Mouse (Mus musculus) layer of hippocampus, postnatal 36 days (tissue): ENCODE data around the gene Cln3. TPM values are rescaled to one million over a fixed set of nuclear protein-coding genes. Genes with fewer than 3 reads are reported as not detected.

ENCODE experiments used
- DNase-seq, 2 experiments: peaks; one replicate each; pipeline ENCODE4 v3.0.0; 2022
- total RNA-seq, 2 experiments: library from RNA; stranded (reverse); gene quantifications; 2 replicates each; pipeline ENCODE4 v1.2.3; 2021

Gene Cln3
- 10 to 100 TPM; 28.3 to 32.9 TPM for total RNA-seq

DNA sequence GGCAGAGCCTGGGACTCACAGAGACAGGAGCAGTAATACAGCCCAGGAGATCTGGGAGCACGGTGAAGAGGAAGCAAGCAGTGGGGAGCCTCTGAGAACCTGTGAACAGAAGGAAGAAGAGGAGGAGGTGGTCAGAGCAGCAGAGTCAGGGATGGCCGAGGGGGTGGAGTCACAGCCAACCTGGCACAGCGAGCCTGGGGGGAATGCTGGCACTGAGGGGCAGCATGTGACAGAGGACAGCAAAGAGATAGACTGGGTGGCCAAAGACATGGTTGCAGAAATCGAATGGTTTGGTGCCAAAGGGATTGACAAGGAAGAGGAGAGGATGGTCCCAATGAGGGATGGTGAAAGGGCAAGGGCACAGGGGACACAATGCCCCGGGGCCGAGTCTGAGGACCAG, at the start of gene Cln3:
TSS of gene Cln3 (minus strand) at position 101 of the 400 bp plus-strand sequence.
- DNase-seq = no peak

DNA sequence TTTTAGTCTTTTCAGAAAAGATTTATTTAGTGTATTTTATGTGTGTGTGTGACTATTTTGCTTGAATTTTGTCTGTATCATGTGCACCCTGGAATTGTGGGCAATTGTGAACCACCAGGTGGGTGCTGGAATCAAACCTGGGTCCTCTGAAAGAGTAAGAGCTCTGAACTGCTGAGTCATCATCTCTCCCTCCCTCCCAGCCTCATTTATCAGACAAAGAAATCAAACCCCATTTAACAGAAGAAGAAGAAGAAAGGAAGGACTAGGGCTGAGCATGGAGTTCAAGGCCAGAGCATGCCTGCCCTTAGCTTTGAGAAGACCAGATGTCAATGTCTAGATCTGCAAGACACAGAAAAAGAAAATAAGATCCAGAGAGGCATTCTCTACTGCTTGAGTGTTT, 49.8 kb upstream of the Cln3 start:
- DNase-seq = no peak

DNA sequence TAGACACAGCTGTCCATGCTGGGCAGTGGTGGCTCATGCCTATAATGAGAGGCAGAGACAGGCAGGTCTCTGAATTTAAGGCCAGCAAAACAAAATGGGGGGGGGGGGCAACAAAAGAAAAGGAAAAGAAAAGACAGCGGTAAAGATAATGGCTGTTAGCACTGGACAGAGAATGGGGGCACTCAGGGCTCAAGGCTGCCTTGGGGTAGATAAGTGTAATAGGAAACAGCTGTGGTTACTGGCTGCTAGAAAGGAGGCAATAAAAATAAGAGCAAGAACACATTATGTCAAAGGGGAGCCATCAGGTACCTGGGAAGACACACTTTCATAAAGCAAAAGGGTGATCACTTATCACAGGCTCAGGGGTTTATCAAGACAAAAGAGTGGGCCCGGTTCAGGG, 46.9 kb upstream of the Cln3 start:
- no peak for DNase-seq

DNA sequence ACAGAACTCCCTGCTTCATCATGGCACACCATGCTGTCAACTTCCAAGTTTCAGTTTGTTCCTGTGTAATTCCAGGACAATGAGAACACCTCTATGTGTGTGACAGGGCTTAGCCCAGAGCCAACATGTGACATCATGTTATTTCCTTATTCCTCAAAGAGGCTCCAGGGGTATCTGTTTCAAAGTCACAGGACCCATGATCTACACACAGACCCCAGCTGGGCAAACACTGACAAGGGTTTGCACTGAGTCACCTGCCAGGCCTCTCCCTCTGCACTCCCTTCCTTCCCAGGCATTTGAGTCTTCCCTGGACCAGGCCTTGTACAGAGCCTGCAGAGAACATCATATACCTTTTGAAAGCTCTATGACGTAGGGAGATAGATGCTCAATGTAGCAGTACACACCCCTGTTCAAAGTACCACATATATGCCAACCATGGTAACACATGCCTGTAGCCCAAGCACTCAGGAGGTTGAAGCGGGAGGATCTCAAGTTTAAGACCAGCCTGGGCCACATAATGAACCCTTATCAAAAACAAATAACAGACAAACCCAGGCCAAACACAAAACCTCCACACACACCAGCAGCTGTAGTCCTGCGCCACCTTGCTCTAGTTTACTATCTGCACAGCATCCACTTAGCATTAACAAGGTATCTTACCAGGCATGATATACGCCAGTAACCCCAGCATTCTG, 45.4 kb upstream of the Cln3 start, which contains the start of gene Nupr1:
TSS of gene Nupr1 (minus strand) at position 38 of the 695 bp plus-strand sequence.
- DNase-seq = no peak

DNA sequence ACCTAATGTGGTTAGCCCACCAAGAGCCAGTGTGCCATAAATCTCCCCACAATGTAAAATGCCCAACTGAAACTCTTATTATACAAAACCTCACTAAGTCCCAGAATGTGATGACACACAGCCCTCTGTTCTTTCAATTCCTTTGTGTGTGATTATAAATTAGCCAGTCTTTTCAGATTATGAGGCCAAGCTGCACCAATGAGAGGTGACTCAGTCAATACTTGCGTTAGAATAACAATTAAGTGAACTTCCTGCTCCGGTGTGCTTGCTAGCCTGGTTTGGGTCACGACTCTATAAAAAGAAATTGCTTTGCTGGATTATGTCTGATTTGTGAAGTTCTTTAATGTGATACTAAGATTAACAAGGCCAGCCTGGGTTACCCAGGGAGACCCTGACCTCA, 44.3 kb upstream of the Cln3 start:
- DNase-seq = no peak

DNA sequence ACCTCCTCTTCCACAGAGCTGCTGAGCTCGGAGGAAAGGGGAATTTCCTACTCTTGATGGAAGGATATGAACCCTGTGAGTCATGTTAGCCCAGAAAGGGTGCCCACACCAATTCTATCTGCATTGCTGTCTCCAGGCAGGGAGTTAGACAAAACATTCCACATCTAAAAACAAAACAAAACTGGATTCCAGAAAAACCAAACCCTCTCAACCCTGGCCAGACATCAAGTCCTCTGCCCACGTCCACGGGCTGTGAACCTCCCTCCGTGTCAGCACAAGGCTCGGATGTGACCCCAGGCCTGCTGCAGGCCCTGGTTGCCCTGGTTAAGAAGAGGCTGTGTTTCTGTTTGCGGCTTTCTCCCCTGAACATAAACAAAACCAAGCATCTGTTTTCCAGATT, 42.5 kb upstream of the Cln3 start:
- no peak for DNase-seq

DNA sequence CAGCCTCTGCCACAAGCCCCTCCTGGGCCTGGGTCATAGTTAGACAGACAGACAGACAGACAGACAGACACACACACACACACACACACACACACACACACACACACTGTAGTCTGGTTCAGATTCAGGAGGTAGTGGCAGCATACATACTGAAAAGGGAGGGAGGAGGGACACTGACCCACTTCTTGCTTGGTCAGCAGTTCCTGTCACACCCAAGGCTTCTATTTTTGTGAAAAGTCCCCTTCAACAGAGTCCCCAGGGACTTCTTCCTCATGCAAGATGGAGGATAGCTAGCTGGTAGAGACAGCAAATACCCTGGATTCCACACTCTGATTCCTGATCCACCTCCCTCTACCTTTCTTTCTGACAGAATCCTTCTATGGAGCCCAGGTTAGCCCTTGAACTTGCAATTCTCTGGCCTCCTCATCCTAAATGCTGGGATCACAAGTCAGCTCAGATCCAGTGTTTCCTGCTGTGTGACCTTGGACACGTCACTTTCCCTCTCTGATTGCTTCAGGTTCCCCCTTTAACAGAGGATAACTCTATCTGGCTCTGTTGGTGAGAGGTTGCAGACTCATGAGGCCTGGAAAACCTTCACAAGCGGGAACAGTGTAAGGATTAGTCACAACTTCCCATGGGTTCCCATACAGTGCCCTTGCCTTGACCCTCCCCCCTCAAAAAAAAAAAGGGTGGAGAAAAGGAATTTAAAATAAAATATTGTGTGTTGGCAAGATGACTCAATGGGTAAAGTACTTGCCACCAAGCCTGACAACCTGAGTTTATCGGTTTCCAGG, 40.4 kb upstream of the Cln3 start:
- DNase-seq = no peak

DNA sequence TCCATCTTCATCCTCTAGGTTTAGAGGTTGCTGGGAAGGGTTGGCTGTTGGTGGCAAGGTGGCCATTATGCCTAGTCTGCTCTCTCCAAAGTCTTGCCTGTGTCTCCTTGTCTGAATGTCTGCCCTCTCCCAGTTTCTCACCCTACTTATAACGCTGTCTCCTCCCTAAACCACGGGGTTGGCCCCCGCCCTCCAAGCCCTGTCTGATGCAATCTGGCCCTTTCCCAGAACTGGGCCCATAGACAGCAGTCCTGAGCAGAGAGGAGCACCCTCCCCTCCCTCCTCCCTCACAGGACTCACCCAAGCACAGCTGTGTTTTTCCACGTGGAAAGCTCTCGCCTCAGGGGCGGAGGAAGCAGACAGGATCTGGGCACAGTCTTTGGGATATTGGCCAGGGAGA, 39.8 kb upstream of the Cln3 start:
- DNase-seq = peak; percentile 9 to 26

DNA sequence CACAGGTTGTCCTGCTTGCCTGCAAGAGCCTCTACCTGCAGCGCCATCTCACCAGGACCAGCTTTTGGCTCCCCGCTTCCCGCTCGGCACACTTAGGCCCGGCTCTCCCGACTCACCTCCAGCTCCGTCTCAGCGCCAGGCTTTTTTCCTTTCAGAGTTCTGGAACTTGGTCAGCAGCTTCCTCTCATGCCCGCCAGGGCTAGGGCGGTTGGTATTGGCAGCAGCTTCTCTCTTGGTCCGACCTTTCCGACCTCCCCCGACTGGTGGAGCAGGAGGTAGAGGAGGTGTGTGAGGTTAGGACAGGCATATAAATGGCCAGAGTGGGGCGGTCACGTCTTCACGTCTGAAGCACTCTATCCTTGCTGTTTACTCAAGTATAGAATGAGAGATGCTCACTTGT, 39.2 kb upstream of the Cln3 start:
- DNase-seq = no peak

DNA sequence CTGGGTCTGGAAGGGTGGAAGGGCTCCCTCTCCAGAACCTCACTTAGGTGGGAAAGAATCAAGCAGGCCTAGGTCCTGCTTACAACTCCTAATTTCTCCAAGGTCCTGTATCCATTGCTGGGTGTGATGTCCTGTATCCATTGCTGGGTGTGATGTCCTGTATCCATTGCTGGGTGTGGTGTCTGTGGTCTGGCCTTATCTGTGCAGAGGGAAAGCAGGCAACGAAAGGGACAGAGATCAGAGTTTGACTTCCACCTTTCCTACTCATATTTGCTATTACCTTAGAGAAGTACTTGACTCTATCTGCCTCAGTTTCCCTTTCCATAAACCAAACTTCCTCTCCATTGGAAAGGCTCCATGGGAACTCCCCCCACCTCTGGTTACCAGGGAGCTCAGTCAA, 37.8 kb upstream of the Cln3 start:
- no peak for DNase-seq

DNA sequence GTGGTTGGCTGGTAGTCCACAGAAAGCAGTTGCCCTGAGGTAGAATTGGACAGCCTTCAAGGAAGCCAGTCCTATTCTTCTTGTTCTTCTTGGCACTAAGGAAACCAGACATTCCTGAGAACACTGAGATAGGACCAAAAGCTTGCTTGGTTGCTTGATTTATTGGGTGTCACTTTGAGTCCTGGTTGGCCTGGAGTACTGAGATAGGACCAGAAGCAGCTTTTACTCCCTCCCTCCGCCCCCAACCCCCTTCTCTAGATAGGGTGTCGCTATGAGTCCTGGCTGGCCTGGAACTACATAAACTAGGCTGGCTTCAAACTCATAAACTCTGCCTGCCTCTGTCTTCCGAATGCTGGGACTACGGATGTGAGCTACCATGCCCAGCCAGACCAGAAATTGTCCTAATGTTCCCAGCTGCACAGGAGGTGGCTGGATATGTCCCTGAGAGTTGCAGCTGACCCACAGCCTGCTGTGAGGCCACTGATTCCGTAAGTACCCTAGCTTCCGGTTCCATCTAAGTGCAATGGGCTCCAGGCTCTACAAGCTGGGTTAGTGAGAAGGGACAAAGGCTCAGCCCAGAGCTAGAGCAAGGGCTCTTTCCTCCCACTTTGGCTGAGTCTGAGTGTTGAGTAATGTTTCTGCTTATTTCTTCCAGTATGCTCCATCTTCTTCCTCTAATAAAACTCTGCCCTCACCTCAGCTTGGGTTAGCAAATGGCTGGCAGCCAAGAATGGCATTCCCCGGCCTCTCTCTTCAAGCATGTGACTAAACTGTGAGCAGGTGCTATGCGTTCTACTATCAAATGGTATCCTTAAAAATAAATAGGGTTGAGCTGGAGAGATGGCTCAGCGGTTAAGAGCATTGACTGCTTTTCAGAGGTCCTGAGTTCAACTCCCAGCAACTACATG, 36.1 kb upstream of the Cln3 start:
- no peak for DNase-seq

DNA sequence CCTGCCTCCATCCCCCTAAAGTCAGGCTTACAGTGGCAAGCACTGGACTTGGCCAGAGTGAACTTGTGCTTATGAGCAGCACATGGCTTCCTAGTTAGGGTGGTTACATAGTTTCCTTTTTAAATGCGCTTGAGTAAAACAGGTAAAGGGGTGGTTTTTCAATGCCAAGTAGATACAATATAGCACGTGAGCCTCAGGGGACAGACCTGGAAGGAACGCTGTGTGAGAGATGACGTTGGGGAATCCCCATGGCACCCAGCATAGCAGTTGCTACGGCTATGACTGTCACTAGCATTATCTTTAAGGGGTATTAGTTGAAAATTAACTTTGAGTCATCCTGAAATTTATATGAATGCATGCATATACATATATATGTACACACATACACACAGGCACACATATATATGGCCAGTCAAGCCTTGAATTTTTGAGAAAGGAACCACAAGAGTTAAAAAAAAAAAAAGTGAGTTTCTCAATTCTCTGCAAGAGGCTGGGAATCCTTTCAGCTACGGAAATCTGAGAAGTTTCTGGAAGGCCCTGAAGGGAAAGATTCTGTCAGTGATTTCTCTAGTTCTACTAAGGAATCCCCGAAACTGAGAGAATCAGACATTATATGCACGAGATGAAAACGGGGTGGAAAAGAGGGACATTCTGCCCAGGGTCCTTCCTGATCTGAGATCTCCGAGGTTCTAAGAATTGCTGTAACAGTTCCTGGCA, 34.1 kb upstream of the Cln3 start:
- no peak for DNase-seq

DNA sequence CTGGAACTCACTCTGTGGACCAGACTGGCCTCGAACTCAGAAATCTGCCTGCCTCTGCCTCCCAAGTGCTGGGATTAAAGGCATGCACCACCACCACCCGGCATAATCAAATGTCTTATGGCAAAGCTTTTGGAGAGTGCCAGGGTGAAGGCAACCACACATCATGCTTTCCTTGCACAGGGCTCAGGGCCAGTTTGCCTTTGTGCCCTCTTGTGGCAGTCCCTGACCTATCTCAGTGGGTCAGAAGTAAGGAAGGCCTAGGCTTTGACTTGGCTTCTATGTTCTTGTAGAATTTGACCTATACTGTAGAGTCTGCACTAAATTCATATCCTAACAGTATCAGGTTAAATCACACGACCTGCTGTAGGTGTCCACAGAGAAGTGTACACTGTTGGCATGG, 31.1 kb upstream of the Cln3 start:
- no peak for DNase-seq

DNA sequence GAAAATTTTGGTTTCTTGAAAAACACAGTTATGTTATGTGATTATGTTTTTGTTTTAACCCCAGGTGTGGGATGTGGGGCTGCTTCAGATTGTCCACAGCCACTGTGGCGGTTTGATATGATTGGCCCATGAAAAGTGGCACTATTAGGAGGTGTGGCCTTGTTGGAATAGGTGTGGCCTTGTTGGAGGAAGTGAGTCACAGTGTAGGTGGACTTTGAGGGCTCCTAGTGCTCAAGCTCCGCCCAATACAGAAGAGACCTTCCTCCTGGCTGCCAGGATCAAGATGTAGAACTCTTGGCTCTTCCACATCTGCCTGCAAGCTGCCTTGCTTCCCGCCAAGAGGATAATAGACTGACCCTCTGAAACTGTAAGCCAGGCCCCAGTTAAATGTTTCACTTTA, 27.1 kb upstream of the Cln3 start:
- no peak for DNase-seq

DNA sequence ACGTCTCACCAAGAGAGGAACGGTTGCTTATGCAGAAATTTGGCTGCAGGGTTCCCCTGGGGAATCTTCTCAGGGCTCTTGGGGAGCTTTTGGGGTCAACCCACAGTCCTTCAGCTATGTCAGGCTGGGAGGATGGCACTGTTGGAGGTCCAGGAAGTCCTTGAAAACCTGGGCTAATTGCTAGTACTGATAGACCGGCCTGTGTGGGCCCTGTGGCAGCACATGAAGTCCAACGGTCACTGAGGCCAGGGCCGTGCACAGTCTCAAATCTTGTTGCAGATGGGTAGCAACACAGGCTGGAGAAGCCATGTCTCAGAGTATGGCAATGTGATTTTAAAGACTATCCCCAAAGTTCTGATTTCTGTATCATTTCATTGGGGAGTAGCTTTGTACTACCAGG, 22.2 kb upstream of the Cln3 start:
- DNase-seq = no peak

DNA sequence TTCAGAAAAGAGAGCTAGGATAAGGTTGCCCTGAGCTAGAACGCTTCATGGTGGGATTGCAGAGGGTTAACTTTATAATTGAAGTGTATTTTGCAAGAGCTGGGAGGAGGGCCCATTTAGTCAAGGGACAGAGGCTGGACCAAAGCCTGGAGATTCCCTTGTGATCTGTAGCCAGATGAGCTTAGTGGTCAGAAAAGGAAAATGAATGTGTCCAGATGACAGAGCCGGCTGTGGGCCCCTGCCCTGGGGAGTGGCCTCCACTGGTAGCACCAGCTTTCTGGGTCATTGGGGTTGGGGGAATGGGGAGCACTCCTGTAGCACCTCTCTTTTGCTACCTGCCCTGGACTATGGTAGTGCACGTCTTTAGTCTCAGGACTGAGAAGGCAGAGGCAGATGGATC, 21.4 kb upstream of the Cln3 start:
- DNase-seq = no peak

DNA sequence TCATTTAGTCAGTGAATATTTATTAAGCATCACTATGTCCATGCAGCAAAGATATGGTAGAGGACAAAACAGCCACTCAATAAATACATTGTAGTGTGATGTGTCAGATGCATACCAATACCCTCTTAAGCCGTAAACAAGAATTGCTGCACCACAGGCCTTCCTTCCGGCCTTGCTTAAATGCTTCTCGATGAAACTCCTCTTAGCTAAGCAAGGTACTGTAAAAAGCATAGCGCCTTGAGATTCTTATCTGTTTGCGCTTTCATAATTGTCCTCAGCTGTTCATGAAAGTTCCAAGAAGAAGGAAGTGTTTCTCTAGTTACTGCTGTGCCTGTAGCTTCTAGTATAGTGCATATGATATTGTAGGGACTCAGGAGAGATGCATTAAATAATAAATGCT, 21.0 kb upstream of the Cln3 start:
- DNase-seq = no peak

DNA sequence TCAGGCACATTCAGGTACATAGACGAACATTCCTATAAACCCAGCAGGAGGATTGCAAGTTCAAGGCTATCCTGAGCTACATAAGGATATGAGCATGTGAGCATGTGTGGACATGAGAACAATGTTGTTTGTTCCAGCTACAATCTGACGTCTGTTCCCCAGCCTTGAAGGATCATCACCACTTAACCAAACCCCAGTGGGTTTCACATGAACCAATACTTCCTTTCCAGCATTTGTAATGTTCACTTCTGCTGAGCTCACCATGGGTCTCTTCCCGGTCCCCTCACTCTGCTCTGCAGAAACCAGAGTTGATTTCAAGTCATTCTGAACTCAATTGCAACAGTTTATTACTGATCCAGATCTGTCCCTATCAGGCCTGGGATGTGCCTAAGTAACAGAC, 17.0 kb upstream of the Cln3 start:
- DNase-seq = no peak

DNA sequence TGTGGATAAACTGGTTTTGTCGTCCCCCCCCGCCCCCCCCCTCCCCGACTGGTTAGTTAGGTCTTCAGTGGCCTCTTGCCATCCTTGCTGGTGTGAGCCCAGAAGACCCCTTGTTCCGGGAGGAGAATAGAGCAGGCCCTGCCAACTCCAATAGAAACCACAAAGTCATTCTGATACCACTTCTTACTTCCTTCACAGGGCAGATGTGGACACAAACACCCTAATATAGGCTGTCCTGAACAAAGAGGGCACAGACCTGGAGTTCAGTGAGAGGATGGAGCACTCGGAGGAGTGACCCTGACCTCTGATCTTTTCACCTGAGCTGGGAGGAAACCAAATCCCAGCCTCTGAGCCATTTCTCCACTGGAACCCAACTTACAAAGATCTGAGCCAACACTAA, 16.3 kb upstream of the Cln3 start:
- DNase-seq = no peak

DNA sequence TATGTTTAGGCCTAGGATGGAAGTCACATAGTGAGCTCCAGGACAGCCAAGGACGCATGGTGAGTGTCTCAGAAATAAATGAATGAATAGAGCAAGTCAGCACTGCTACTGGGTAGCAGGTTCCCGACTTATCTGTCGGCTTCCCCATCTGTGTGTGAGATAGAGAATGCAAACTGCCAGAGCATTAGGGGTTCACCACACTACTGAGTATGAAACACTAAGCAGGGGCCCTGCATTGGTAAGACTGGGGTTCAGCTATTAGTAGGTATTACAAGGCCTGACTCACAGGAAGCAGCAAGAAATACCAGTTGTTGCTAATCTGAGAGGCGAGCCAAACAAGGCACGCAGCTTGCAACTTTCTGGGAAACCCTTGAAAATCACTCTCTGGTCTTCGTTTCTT, 13.3 kb upstream of the Cln3 start:
- no peak for DNase-seq

DNA sequence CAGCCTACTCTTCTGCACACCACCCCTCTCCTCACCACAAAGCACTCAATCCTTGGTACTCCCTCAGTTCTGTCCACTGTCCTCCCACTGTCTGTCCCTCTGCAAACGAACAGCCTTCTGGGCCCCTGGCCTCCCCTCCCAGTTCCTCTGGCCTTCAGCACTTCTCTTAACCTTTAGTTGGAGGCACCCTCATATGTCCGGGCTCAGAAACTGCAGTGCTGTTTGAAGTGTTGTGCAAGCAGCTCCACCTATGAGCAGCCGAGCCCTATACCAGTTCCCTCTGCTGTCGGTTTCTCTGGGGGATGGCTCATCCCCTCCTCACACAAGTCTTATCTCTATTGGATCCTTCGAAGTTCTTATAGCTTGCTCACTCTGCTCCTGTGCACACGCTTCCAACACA, 10.8 kb upstream of the Cln3 start:
- DNase-seq = no peak

DNA sequence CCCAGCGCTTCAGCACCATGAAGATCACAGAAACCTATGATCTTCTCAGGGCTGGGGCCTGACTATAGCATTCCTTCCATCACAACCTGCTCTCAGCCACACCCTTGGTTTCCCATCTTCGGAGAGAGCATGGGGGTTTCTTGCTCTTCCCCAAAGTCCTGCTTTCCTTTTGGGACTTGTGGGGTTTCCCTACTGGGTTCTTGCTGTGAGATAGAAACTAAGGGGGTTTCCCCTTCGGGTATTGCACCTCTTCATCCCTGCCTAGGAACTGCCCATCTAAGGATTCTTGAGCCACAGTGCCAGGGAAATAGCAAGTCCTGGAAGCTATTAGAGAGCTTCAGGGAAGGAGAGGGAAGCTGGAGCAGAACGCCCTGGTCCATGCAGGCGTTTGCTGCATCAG, 10.3 kb upstream of the Cln3 start:
- no peak for DNase-seq
